19 mouse cellular contexts compared by ENCODE assay signal in genomic region chr2:130803706-130804105, GRCm38 (mm10).
A peak's percentile ranks its signal among the peaks of the same experiment; 100 is the strongest.
DNase-seq lines count a peak whose midpoint lies in the region; ATAC-seq and TF ChIP-seq lines count a peak whose summit lies in the region.
"Had no signal": no experiment of that assay in that cellular context is flagged by ENCODE, and none has a peak within 500 bp of the region (broad histone marks: within the 10 kb centered on the region; RNA-seq: fewer than 3 reads in every experiment).

No protein-coding gene starts in this region.

- H3K4me1 ChIP-seq in hindbrain, embryonic 16.5 days (ENCODE audit: control insufficient read depth, insufficient read depth, low read depth, low read length) = no peaks in the 10 kb centered on the region
- no peaks in the 10 kb centered on the region for H3K4me1 ChIP-seq in hindbrain, embryonic 11.5 days (replicated peaks; ENCODE audit: control insufficient read depth, insufficient read depth, low read length)
- no peaks in the 10 kb centered on the region for H3K4me1 ChIP-seq in thymus, adult 2 months (replicated peaks; ENCODE audit: control insufficient read depth, insufficient read depth, low read length)
- H3K4me1 ChIP-seq: embryonic facial prominence, embryonic 15.5 days; forebrain, embryonic 13.5 days; limb, embryonic 15.5 days; midbrain, embryonic 12.5 days had no signal

- no peak for TF ChIP-seq CTCF in thymus, adult 2 months (IDR thresholded peaks at IDR 0.05; ENCODE audit: borderline replicate concordance, control insufficient read depth, extremely low read depth, insufficient read depth, low read length, poor library complexity)

- WGBS in hindbrain, embryonic 16.5 days = 58% methylated on average over 25 of the region's 25 CpGs
- 61% methylated on average over 25 of the region's 25 CpGs for WGBS in hindbrain, embryonic 11.5 days
- whole genome bisulfite sequencing in thymus, adult 2 months = 94% methylated on average over 25 of the region's 25 CpGs

- H3K27me3 ChIP-seq in hindbrain, embryonic 16.5 days (replicated peaks; ENCODE audit: control insufficient read depth, insufficient read depth, low read length) = no peaks in the 10 kb centered on the region
- H3K27me3 ChIP-seq in hindbrain, embryonic 11.5 days (ENCODE audit: control insufficient read depth, insufficient read depth, low read length) = no peaks in the 10 kb centered on the region
- H3K27me3 ChIP-seq in thymus, adult 2 months (ENCODE audit: control insufficient read depth, insufficient read depth, low read length) = no peaks in the 10 kb centered on the region
- H3K27me3 ChIP-seq: embryonic facial prominence, embryonic 15.5 days; forebrain, embryonic 13.5 days; limb, embryonic 15.5 days; midbrain, embryonic 12.5 days; Patski had no signal

- H3K27ac ChIP-seq in hindbrain, embryonic 16.5 days (ENCODE audit: low read depth, low read length) = no peak overlapping the region
- no peak overlapping the region for H3K27ac ChIP-seq in hindbrain, embryonic 11.5 days (ENCODE audit: low read depth, low read length)
- no peak overlapping the region for H3K27ac ChIP-seq in thymus, adult 2 months (ENCODE audit: control insufficient read depth, insufficient read depth, low read length)
- H3K27ac ChIP-seq: embryonic facial prominence, embryonic 15.5 days; forebrain, embryonic 13.5 days; gastrocnemius, adult 2 months; left cerebral cortex, adult 2 months; limb, embryonic 15.5 days; midbrain, embryonic 12.5 days had no signal

- no peaks in the 10 kb centered on the region for H3K9me3 ChIP-seq in hindbrain, embryonic 16.5 days (ENCODE audit: control insufficient read depth, low read length)
- no peaks in the 10 kb centered on the region for H3K9me3 ChIP-seq in hindbrain, embryonic 11.5 days (ENCODE audit: control insufficient read depth, low read length)
- H3K9me3 ChIP-seq: embryonic facial prominence, embryonic 15.5 days; forebrain, embryonic 13.5 days; limb, embryonic 15.5 days; midbrain, embryonic 12.5 days had no signal

- peaks cover 35% of the 10 kb centered on the region for H3K36me3 ChIP-seq in hindbrain, embryonic 16.5 days (ENCODE audit: control insufficient read depth, insufficient read depth, low read length)
- 0 out of 2 replicates have a peak, but pooled peaks cover 2% of the 10 kb centered on the region for H3K36me3 ChIP-seq in hindbrain, embryonic 11.5 days (ENCODE audit: control insufficient read depth, insufficient read depth, low read length)
- peaks cover 15% of the 10 kb centered on the region for H3K36me3 ChIP-seq in thymus, adult 2 months (ENCODE audit: control insufficient read depth, insufficient read depth, low read length)

- H3K9ac ChIP-seq in hindbrain, embryonic 16.5 days (ENCODE audit: low read depth, low read length) = no peak overlapping the region
- H3K9ac ChIP-seq in hindbrain, embryonic 11.5 days (ENCODE audit: low read depth, low read length) = no peak overlapping the region
- H3K9ac ChIP-seq: embryonic facial prominence, embryonic 15.5 days; forebrain, embryonic 13.5 days; limb, embryonic 15.5 days; liver, postnatal 0 days; midbrain, embryonic 12.5 days had no signal

- no peak overlapping the region for H3K4me2 ChIP-seq in hindbrain, embryonic 16.5 days (ENCODE audit: low read length)
- no peak overlapping the region for H3K4me2 ChIP-seq in hindbrain, embryonic 11.5 days (replicated peaks; ENCODE audit: low read depth, low read length)
- H3K4me2 ChIP-seq: embryonic facial prominence, embryonic 15.5 days; forebrain, embryonic 13.5 days; limb, embryonic 15.5 days; midbrain, embryonic 12.5 days had no signal

- no peak overlapping the region for H3K4me3 ChIP-seq in hindbrain, embryonic 16.5 days (ENCODE audit: low read length)
- no peak overlapping the region for H3K4me3 ChIP-seq in hindbrain, embryonic 11.5 days (ENCODE audit: low read depth, low read length)
- no peak overlapping the region for H3K4me3 ChIP-seq in thymus, adult 2 months (ENCODE audit: control insufficient read depth, insufficient read depth, low read length)
- H3K4me3 ChIP-seq: embryonic facial prominence, embryonic 15.5 days; forebrain, embryonic 13.5 days; gastrocnemius, adult 2 months; left cerebral cortex, adult 2 months; limb, embryonic 15.5 days; midbrain, embryonic 12.5 days had no signal

- no peak for TF ChIP-seq POLR2A in thymus, adult 2 months (IDR thresholded peaks at IDR 0.05; ENCODE audit: control insufficient read depth, extremely low read depth, insufficient read depth, low read length, poor library complexity)

- 0 out of 2 replicates have a peak, but pooled peaks have one; percentile 30 for ATAC-seq in hindbrain, embryonic 16.5 days
- no peak for ATAC-seq in hindbrain, embryonic 11.5 days (ENCODE audit: low FRiP score)
- ATAC-seq: forebrain, embryonic 13.5 days; inflammation-experienced regulatory T-cells, adult 6 months; liver, postnatal 0 days; Patski had no signal

- DNase-seq in hindbrain, embryonic 11.5 days (ENCODE audit: low spot score) = no peak
- peak; percentile 10 for DNase-seq in thymus, postnatal 4 days
- DNase-seq in thymus, adult 2 months = no peak
- DNase-seq in cerebellum, adult 9-11 months = peak; percentile 22
- no peak for DNase-seq in lung, postnatal 25 days (ENCODE audit: low spot score)
- DNase-seq in ovary, postnatal 10 days (ENCODE audit: low spot score) = no peak
- DNase-seq: gastrocnemius, adult 2 months; heart, postnatal 10 days; liver, postnatal 0 days; lung, postnatal 36 days; thymus, adult 18-20 months had no signal

Comparison
In these comparisons a context has a peak if more than half of its experiments do, and no peak if none do; other contexts are left out.
1. DNase-seq: peak in thymus, postnatal 4 days (single experiment) and cerebellum, adult 9-11 months (single experiment); none in hindbrain, embryonic 11.5 days (single experiment), thymus, adult 2 months (single experiment), lung, postnatal 25 days (single experiment) and ovary, postnatal 10 days (single experiment).